Mouse (Mus musculus) urinary bladder, postnatal 4 days (tissue): ENCODE results near the gene Cer1.

ENCODE experiments used
- DNase-seq, 2 experiments: peaks; one replicate each; pipeline ENCODE4 v3.0.0; 2021 to 2022; ENCODE audit warnings: low spot score in 2 of 2

Gene Cer1

GRCm38 (mm10) chr4:82874791-82875190 is 10.2 kb downstream of the Cer1 start:
- DNase-seq = no peak

GRCm38 (mm10) chr4:82872548-82872947 is 12.4 kb downstream of the Cer1 start:
- DNase-seq = no peak

- no peak for DNase-seq
Measured at GRCm38 (mm10) chr4:82872121-82872520, 12.8 kb downstream of the Cer1 start.

- no peak for DNase-seq
Measured at GRCm38 (mm10) chr4:82870931-82871330, 14.0 kb downstream of the Cer1 start.

- no peak for DNase-seq
Measured at GRCm38 (mm10) chr4:82867731-82868445, 17.1 kb downstream of the Cer1 start.

- DNase-seq = no peak
Measured at GRCm38 (mm10) chr4:82867111-82867510, 17.8 kb downstream of the Cer1 start.

- DNase-seq = no peak
Measured at GRCm38 (mm10) chr4:82864974-82865699, 19.8 kb downstream of the Cer1 start.

- no peak for DNase-seq
Measured at GRCm38 (mm10) chr4:82863316-82863715, 21.6 kb downstream of the Cer1 start.

GRCm38 (mm10) chr4:82861451-82861850 is 23.5 kb downstream of the Cer1 start:
- no peak for DNase-seq

- DNase-seq = no peak
Measured at GRCm38 (mm10) chr4:82860566-82860965, 24.4 kb downstream of the Cer1 start.

- DNase-seq = peak; percentile 77 to 80
Measured at GRCm38 (mm10) chr4:82859131-82860125, 25.5 kb downstream of the Cer1 start, which contains the start of gene Zdhhc21. Zdhhc21 (minus strand) TSS chr4:82859958.

- no peak for DNase-seq
Measured at GRCm38 (mm10) chr4:82858431-82859010, 26.4 kb downstream of the Cer1 start.

GRCm38 (mm10) chr4:82856986-82857385 is 28.0 kb downstream of the Cer1 start:
- DNase-seq = no peak

- no peak for DNase-seq
Measured at GRCm38 (mm10) chr4:82853809-82854208, 31.1 kb downstream of the Cer1 start.

GRCm38 (mm10) chr4:82848552-82849234 is 36.3 kb downstream of the Cer1 start:
- DNase-seq = no peak

- no peak for DNase-seq
Measured at GRCm38 (mm10) chr4:82837526-82838240, 47.3 kb downstream of the Cer1 start.
